Mouse (Mus musculus) megakaryocyte, embryonic 14.5 days (primary cell): ENCODE measurements at regions not wholly inside any gene's neighbourhood (a gene's known extent, or its start where the extent isn't known, plus 50 kb on each side); places are given as distances from the start of the nearest gene placed in this dataset.

ENCODE experiments used
- FLI1 ChIP-seq: IDR thresholded peaks from 2 replicates; pipeline ENCODE4 v1.6.1; 2012; ENCODE audit warnings: low read length, inconsistent platforms, mixed read lengths
- GATA1 ChIP-seq: IDR thresholded peaks from 3 replicates; pipeline ENCODE4 v1.6.1; 2012; ENCODE audit warnings: mixed read lengths, low read length, inconsistent platforms, borderline replicate concordance

- TF ChIP-seq GATA1 (no peak), FLI1 (no peak)
Observed at GRCm38 (mm10) chr6:111622481-111623139, 650.9 kb upstream of the Lmcd1 start.
